Mouse (Mus musculus) thymus, postnatal 4 days (tissue): ENCODE results near the gene Lamb3.
"Not testable (repeated sequence)": the region's sequence is repeated elsewhere in the genome, so short reads cannot be mapped to it uniquely, and the experiment has no call there.

Experiments used
- DNase-seq: peaks from one replicate; pipeline ENCODE4 v3.0.0; 2021

Lamb3 gene

DNA sequence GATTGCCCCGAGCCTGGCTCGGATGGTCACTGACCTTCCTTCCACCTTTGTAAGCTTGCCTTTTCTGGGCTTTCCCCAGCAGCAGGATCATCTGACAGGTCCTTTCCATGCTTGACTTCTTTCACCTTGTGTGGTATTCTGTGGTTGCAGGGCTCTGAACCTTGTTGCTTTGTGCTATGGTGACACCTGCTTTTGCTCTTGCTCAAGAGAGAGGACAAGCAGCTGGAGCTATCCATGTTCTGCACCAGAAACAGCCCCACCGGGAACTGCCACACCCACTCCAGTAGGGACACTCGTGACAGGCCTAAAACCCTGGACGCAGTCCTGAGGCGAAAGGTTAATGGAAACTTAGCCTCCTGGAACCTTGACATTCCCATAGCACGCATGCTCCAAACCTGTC, 43.9 kb downstream of the Lamb3 start:
- no peak for DNase-seq

DNA sequence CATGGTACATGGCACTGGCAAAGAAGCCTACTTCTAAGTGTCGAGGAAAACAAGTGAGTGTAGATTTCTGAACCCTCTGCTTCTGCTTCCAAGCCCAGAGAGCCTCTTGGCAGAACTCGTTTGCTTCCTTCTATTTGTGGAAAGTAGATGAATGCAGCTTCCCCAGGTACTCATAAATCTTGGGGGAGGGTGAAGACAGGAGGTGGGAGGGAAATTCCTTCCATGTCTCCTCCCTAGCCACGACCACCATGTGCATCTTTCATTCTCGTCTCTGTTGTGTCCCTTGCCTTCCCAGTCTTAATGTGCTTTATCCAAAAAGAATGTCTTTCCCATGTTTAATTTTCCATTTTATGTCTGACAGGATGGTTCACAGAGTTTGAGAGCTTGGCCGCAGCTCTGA, 45.1 kb downstream of the Lamb3 start:
- DNase-seq: no peak

DNA sequence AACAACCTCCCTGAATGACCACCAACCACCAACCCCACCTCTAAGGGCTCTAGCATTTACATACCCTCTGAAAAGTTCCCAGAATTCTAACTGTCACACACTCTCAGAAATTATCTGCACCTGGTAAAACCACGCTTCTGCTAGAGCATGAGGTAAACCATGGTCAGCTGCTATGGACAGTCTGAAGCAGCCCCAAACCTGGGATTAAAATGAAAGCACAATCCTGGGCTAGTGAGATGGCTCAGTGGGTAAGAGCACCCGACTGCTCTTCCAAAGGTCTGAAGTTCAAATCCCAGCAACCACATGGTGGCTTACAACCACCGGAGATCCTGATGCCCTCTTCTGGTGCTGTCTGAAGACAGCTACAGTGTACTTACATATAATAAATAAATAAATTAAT, 46.4 kb downstream of the Lamb3 start:
- not testable (repeated sequence) for DNase-seq

DNA sequence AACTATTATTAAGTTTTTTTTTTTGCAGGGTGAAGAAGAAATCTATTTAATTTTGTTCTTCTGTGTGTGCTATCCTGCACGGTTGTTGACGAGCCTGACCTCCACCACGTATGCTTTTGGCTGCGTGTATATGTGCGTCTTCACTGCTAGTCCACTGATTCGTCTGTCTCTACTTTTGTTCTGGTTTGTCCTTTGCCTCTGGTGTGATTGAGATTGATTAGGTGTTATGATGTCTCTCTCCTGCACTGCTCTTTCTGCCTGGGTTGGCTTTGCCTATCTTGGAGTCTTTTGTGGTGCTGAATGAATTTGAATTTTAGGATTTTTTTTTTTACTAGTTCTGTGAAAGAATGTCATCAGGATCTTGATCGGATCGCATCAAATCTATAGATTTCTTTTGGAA, 47.5 kb downstream of the Lamb3 start:
- DNase-seq: no peak

- peak; percentile 91 for DNase-seq
Observed at GRCm38 (mm10) chr1:193255488-193256288, 48.2 kb downstream of the Lamb3 start.

DNA sequence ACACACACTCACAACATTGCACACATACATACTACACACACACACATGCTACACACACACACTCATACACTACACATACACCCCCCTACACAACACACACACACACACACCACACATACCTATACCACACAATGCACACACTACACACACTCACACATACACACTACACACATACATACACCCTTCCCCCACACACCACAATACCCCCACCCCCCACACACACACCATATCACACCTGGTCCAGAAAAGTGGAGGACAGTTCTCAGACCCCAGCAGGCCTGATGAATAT, 48.7 kb downstream of the Lamb3 start:
- DNase-seq: no peak

DNA sequence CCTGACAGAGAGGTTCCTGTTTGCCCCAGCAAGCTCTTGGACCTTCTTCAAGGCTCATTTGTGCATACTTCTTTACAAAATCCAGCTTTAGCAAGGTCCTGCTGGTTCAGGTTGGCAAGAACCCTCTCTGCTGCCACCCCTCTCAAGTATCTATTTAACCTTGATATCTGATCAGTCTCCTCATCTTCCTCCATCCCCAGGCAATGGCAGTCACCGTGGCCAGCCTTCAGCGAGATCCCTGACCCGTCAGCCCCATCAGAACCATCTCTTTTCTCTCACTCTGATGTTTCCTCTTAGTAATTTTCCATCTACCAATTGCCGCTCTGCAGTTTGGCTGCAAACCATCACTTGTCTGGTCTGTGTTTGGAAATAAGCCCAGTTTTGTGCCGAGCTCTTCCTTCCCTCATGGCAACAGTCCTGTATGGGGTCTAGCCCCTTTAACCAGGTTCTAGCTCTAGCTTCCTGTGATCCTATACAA, 49.2 kb downstream of the Lamb3 start:
- no peak for DNase-seq

DNA sequence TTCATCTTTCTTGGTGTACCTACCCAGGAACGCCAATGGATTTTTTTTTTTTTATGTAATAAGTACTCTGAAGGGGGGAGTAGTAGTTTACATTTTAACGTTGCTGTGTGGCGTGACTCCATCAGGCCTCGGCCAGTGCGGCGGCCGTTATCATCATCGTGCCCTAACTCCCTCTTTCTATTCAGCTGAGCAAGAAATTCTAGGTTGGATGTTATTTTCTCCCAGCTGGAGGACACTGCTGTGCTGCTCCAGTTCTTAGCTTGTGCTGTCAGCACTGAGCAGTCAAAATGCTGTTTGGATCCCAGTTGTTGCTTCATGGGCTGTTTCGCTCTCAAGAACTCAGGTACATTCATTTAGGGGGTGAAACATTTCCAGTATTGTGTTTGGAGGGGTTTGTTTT, 52.1 kb downstream of the Lamb3 start:
- DNase-seq: no peak

DNA sequence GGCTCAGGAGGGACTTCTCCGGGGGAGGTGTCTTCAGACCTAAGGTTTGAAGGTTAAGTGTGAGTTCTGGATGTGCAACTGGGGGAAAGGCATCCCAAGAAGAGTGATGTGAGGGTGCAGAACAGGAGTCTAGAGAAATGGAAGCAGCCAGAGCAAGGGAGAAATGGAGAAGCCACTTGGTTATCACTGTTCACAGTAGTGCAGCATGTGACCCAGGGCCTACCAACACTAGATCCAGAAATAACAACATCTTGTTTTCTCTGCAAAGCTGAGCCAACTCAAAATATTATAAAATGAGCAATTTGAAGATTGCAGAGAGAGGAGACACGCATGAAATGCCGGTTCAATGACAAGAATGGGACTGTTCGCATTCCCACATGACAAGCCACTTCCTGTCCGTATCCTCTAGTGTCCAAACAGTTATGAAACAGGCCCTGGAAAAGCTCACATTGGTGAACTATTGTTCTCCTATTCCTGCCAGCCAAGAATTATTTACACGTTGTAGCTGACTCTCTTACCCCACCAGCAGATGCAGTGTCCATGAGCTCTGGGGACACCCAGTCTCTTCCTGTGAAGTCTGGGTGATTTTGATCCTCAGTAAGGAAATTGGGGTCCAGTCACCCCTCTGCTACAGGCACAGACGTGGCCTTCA, 54.5 kb downstream of the Lamb3 start:
- no peak for DNase-seq

DNA sequence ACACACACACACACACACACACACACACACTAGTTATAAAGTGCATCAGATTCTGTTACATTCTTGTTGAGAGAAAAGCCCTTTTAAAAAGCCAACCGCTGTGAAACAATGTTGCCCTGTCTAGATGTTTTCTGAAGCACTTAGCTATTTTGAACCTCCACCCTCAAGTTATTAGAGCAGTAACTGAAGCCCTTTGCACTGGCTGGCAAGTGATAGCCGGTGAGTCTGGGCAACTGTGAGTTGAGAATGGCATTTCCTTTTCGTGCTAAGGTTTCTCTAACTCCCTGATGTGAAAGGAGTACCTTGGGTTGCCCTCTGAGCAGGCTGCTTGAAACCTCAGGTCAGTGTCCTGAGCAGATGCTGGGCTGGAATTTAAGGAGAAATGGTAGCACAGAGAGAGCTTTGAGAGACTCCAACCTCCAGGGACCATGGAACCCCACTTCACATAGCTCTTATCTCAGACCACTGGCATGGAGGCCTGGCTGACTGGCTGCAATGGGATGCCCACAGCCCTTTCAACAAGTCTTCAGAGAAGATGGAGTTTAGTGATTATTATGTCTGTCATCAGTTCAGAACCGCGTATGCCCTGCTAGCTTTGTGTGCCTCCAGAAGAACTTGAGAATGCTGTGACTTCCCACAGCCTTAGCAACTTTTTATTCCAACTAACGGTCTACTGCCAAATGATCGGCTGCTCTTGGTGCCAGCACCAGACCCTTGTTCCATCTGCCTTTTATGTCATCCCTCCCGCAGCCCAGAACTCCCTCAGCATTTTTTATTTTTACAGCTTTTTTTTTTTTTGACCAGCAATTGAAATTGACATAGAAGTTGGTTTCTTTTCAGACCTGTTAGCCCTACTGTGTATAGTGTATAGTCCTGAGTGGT, 55.8 kb downstream of the Lamb3 start:
- peak; percentile 41 for DNase-seq

GRCm38 (mm10) chr1:193263955-193264598, 56.6 kb downstream of the Lamb3 start, which contains the start of gene Hsd11b1:
Hsd11b1 (minus strand) TSS chr1:193264075.
- DNase-seq: peak; percentile 68

DNA sequence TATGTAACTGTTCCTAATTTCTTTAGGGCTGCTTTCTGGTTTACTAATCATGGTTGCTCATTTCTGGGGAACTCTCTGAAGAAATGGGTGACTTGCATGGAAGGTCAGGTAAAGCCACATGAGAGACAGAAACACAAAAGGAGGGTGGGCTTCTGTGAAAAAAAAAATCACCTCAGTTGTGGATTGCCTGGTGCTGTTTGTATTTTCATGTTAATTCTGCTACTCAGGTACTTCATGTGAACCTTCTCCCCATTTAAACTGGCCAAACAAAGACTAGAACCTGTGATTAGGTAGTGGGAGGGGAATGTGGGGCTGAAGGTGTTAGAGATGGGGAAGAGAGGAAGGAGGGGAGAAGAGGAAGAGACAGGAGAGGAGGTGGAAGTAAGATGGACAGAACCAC, 58.2 kb downstream of the Lamb3 start:
- no peak for DNase-seq

DNA sequence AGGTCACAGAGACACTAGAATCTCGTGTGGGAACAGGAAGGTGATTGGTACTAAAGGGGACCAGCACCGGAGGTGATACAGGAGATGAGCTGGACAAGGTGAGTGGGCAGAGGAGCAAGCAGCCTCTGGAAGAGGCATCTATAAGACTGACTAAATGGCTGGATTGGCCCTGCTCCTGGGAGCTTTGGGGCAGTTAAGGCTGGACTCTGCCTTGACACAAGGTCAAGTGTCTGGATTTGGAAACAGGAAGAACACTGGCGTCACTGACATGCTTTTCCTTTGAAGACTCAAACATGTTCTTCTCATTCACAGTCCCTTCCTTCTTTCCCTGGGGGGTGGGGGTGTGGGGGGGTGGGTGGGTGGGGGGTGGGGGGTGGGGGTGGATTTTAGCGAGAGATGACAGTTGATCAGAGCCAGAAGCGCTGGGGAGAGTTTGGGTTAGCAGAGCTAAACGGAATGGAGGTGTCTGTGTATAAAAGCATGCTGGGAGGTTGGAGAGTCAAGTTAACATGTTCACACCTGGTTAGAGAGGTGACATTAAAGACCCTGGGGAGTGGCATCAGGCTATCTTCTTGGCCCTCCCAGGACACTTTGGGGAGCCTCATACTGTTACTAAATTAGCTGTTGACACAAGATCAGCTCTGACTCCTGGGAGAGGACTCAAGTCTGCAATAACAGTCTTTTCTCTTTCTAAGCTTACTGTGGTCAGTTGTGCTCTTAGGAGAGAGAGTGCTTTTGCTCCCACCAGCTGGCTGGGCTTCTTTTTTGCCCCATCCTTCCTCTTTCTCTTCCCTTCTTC, 63.7 kb downstream of the Lamb3 start:
- no peak for DNase-seq

DNA sequence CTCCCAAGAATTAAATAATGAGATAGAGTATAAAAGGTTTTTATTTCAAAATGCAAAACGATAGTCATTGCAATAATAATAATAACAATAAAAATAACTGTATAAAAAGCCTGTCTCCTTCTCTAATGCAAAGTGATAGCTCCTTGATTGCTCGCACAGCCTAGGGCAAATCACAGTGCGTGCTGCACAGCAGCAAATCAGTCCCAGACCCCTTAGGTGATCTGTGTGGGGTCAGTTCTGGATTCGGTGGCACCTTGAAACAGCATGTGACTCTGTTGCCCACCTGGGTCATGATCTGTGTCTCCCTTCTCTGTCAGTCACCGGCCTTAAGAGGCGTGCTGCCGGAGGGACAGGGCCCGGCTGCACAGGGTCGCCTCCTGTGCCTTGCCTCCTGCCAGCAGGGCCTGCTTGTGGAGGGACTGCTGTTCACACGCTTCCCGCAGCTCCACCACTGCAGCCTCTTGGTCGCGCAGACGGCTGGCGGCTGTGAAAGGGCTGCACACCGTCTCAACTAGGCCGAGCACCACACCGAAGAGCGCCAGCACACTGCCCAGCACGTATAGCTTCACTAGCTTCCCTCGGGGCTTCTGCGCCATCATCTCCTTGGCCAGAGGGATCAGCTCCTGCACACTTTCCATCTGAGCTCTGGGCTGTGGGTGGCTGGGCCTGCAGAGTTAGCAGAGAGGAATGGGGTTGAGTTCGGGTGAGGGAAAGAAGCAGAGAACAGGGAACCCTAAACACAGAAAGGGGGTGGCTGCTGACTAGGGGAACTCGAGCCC, 64.8 kb downstream of the Lamb3 start:
- peak; percentile 58 for DNase-seq

DNA sequence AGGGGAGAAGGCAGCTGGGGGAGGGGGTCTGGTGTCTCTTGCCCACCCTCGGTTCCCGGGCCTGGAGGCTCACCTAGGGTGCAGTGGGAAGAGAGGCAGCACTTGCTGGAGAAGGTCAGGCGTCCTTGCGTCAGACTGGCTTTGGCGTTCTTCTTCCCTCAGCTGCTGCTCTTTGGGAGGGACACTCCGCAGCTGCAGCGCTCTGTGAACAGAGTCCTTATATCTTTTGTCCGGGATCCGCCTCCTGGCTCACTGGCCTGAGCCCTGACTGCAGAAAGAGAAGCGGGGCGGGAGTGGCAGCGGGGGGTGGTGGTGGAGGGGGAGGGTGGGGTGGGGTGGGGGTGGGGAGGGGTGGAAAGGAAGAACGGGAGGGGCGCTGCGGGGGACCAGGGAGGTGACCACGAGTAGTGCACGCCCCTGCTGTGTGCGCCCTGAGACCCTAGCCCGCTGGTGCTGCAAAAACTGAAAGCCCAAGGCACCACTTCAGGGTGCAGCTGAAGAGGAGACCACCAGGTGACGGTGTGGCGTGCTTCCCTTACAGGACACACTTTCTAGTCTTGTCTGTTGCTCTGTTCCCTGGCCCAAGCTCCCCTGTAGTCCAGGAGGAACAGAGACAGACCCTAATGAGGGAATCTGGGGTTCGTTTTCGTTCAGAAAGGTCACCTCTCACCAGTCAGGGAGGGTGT, 65.6 kb downstream of the Lamb3 start, which contains the start of gene G0s2:
G0s2 (minus strand) TSS at position 302 of the 686 bp plus-strand sequence.
- peak; percentile 69 for DNase-seq

DNA sequence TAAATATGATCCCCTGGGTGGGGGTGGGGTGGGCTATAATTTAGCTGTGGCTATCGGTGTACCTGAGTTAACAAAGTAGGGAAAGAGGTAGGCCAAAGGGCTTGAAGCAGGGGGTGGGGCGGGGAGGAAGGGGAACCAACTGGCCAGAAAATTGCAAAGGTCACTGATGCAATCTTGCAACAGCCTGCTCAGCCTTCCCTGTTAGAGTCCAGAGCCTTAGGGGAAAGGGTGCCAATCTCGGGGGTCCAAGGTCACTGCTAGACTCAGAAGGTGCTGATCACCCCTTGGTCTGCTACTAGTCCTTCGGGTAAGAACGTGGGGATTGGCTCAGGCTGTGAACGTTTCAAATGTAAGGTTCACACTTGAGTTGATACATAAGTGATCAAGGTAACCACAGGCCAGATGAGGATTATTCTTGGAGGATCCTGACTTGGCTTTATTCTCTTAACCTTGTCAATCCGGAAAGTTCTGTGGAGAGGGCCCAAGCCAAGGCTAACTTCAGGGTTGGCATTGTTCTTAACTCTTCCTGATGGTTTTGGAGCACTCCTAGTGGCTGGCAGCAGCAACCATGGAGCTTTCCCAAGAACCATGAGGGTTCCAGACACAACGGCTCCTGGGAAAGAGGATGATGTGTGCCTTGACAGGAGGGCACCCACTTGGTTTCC, 67.0 kb downstream of the Lamb3 start:
- no peak for DNase-seq

- no peak for DNase-seq
Observed at GRCm38 (mm10) chr1:193278414-193279045, 71.0 kb downstream of the Lamb3 start.

DNA sequence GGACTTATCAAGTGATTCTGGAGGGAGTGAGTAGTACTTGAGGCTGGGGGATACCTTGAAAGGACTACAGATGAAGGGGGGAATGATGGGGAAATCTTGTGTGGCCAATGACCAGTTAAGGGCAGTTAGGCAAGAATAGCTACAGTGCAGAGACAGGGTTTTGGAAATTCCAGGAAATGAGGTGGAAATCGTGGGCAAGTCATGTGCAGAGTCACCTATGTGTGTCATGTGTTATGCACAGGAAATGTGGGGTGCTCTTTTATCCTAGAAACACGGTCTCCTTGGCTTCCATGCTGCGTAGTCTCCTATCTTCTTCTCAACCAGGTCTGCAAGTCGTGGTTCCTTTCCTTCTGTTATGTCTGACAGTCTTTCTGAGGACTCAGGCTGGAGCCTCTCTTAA, 72.0 kb downstream of the Lamb3 start:
- DNase-seq: no peak

- DNase-seq: no peak
Observed at GRCm38 (mm10) chr1:193281344-193281743, 73.8 kb downstream of the Lamb3 start.
